ENCODE assay signal across 20 mouse cellular contexts in the genomic region with DNA sequence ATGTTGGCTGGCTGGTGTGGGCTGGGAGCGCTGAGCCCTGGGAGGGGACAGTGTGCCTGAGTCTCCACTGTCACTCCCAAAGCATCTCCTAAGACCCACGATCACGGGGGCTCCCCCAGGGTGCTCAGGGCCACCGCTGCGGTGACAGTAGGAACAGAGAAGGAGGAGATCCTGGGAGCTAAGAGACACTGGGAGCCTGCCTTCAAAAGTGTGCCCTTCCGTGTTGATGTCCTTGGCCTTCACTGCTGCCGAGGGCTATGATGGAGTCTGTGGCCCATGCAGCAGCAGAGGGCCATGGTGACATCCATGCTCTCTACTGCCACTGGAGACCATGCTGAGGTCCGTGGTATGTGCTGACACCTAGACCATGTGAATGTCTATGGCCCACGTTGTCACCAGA. TPM values are rescaled to one million over a fixed set of nuclear protein-coding genes. Genes with fewer than 3 reads are reported as not detected.
"Had no signal": no experiment of that assay in that cellular context is flagged by ENCODE, and none has a peak within 500 bp of the region (broad histone marks: within the 10 kb centered on the region; RNA-seq: fewer than 3 reads in every experiment).

No protein-coding gene starts in this region.

- H3K27ac ChIP-seq: liver, embryonic 15.5 days; midbrain, embryonic 10.5 days; midbrain, embryonic 12.5 days; neural tube, embryonic 13.5 days; neural tube, embryonic 15.5 days had no signal

- H3K9me3 ChIP-seq: liver, embryonic 15.5 days; midbrain, embryonic 10.5 days; midbrain, embryonic 12.5 days; neural tube, embryonic 13.5 days; neural tube, embryonic 15.5 days had no signal

- H3K4me1 ChIP-seq: midbrain, embryonic 12.5 days; neural tube, embryonic 13.5 days; neural tube, embryonic 15.5 days had no signal

- H3K9ac ChIP-seq: liver, embryonic 15.5 days; lung, embryonic 14.5 days; midbrain, embryonic 12.5 days; neural tube, embryonic 13.5 days; neural tube, embryonic 15.5 days had no signal

- DNase-seq: lung, adult 18-20 months; lung, embryonic 14.5 days; lung, postnatal 10 days; midbrain, embryonic 14.5 days; retina, postnatal 1 day; right cerebral cortex, adult 18-20 months; right cerebral cortex, postnatal 25 days; right cerebral cortex, postnatal 4 days; spleen, adult 18-20 months; thymus, adult 2 months; thymus, postnatal 25 days; thymus, postnatal 4 days had no signal

- H3K27me3 ChIP-seq: liver, embryonic 15.5 days; midbrain, embryonic 12.5 days; neural tube, embryonic 13.5 days; neural tube, embryonic 15.5 days had no signal

- H3K4me2 ChIP-seq: liver, embryonic 15.5 days; lung, embryonic 14.5 days; midbrain, embryonic 12.5 days; neural tube, embryonic 13.5 days; neural tube, embryonic 15.5 days had no signal

- ATAC-seq: midbrain, embryonic 16.5 days had no signal

- H3K36me3 ChIP-seq: liver, embryonic 15.5 days; midbrain, embryonic 10.5 days; midbrain, embryonic 12.5 days; neural tube, embryonic 13.5 days; neural tube, embryonic 15.5 days had no signal

- H3K4me3 ChIP-seq: liver, embryonic 15.5 days; midbrain, embryonic 10.5 days; midbrain, embryonic 12.5 days; myocyte; neural tube, embryonic 13.5 days; neural tube, embryonic 15.5 days had no signal

RNA-seq across cellular contexts. Expression of a gene that starts 27.0 kb away (rescaled TPM):
- total RNA-seq: megakaryocyte-erythroid progenitor cell, adult 5-6 weeks had no signal
